In genomic region chr10:20290467-20290883, GRCm38 (mm10) we compare ENCODE assay signal across 7 mouse cellular contexts. TPM values are rescaled to one million over a fixed set of nuclear protein-coding genes. Genes with fewer than 3 reads are reported as not detected.
DNase-seq lines count a peak whose midpoint lies in the region; ATAC-seq and TF ChIP-seq lines count a peak whose summit lies in the region.

No protein-coding gene starts in this region.

- peak; percentile 89 for DNase-seq in adrenal gland, postnatal 10 days
- peak; percentile 77 for DNase-seq in embryo, embryonic 9.5 days (ENCODE audit: extremely low spot score)
- DNase-seq in heart, adult 11 months: peak; percentile 93
- DNase-seq in limb, embryonic 11.5 days (ENCODE audit: low spot score): peak; percentile 90
- peak; percentile 52 for DNase-seq in spleen, adult 12 weeks (ENCODE audit: low spot score)

- no peak overlapping the region for H3K27ac ChIP-seq in intestine, postnatal 0 days (ENCODE audit: low read depth, low read length)
- H3K27ac ChIP-seq in limb, embryonic 11.5 days (replicated peaks; ENCODE audit: low read depth, low read length): no peak overlapping the region
- H3K27ac ChIP-seq in midbrain, embryonic 13.5 days: peak overlapping the region; percentile 54

- H3K4me3 ChIP-seq in intestine, postnatal 0 days (ENCODE audit: low read depth, low read length): 0 out of 2 replicates have a peak overlapping the region, but pooled peaks have one; percentile 2
- H3K4me3 ChIP-seq in limb, embryonic 11.5 days (ENCODE audit: low read depth, low read length): no peak overlapping the region
- H3K4me3 ChIP-seq in midbrain, embryonic 13.5 days (replicated peaks): peak overlapping the region; percentile 24

- 17% methylated on average over 11 of the region's 11 CpGs for WGBS in intestine, postnatal 0 days
- 28% methylated on average over 11 of the region's 11 CpGs for WGBS in limb, embryonic 11.5 days
- WGBS in midbrain, embryonic 13.5 days: 14% methylated on average over 11 of the region's 11 CpGs

- no peaks in the 10 kb centered on the region for H3K27me3 ChIP-seq in intestine, postnatal 0 days (replicated peaks; ENCODE audit: control insufficient read depth, insufficient read depth, low read length)
- no peaks in the 10 kb centered on the region for H3K27me3 ChIP-seq in limb, embryonic 11.5 days (ENCODE audit: control insufficient read depth, insufficient read depth, low read length)
- 0 out of 2 replicates have a peak, but pooled peaks cover 2% of the 10 kb centered on the region for H3K27me3 ChIP-seq in midbrain, embryonic 13.5 days

- peak overlapping the region; percentile 53 for H3K4me2 ChIP-seq in intestine, postnatal 0 days (replicated peaks; ENCODE audit: low read depth)
- H3K4me2 ChIP-seq in limb, embryonic 11.5 days (ENCODE audit: low read depth, severe bottlenecking): peak overlapping the region; percentile 25; the same call in 1 of the 2 replicates
- peak overlapping the region; percentile 53 for H3K4me2 ChIP-seq in midbrain, embryonic 13.5 days (replicated peaks)

- H3K4me1 ChIP-seq in intestine, postnatal 0 days (replicated peaks; ENCODE audit: control insufficient read depth, insufficient read depth, low read length): no peaks in the 10 kb centered on the region; the same call in 1 of the 2 replicates
- peaks cover 11% of the 10 kb centered on the region for H3K4me1 ChIP-seq in limb, embryonic 11.5 days (ENCODE audit: control insufficient read depth, insufficient read depth, low read length)
- peaks cover 25% of the 10 kb centered on the region for H3K4me1 ChIP-seq in midbrain, embryonic 13.5 days (replicated peaks)

- no peaks in the 10 kb centered on the region for H3K9me3 ChIP-seq in intestine, postnatal 0 days (ENCODE audit: control insufficient read depth)
- no peaks in the 10 kb centered on the region for H3K9me3 ChIP-seq in limb, embryonic 11.5 days (ENCODE audit: control insufficient read depth, low read length)
- no peaks in the 10 kb centered on the region for H3K9me3 ChIP-seq in midbrain, embryonic 13.5 days

- no peak overlapping the region for H3K9ac ChIP-seq in intestine, postnatal 0 days (ENCODE audit: low read depth, low read length)
- H3K9ac ChIP-seq in limb, embryonic 11.5 days (ENCODE audit: low read length): 0 out of 2 replicates have a peak overlapping the region, but pooled peaks have one; percentile 27
- H3K9ac ChIP-seq in midbrain, embryonic 13.5 days (replicated peaks): peak overlapping the region; percentile 56

- TF ChIP-seq CTCF in intestine, postnatal 0 days (IDR thresholded peaks at IDR 0.05; ENCODE audit: low read depth): peak; percentile 95

- no peak for ATAC-seq in intestine, postnatal 0 days
- ATAC-seq in limb, embryonic 11.5 days (ENCODE audit: insufficient number of reproducible peaks, low FRiP score, low TSS enrichment, low read depth): no peak
- ATAC-seq in midbrain, embryonic 13.5 days: peak; percentile 62

- no peaks in the 10 kb centered on the region for H3K36me3 ChIP-seq in intestine, postnatal 0 days (ENCODE audit: control insufficient read depth, insufficient read depth)
- H3K36me3 ChIP-seq in limb, embryonic 11.5 days (ENCODE audit: control insufficient read depth, insufficient read depth, low read length): no peaks in the 10 kb centered on the region
- H3K36me3 ChIP-seq in midbrain, embryonic 13.5 days: no peaks in the 10 kb centered on the region

RNA-seq across cellular contexts. Expression of gene Bclaf1, which starts 21.8 kb away (rescaled TPM):
- total RNA-seq in adrenal gland, postnatal 10 days (2021): 100 to 1,000 TPM; 103 to 119 TPM
- polyA plus RNA-seq in intestine, postnatal 0 days (2015; fragmentation: Nextera tagmentation; extraction: Ambion mirVana): 38.1 TPM in 2 replicates
- polyA plus RNA-seq in limb, embryonic 11.5 days (2014; fragmentation: Nextera tagmentation; extraction: Ambion mirVana): 176 and 185 TPM in 2 replicates
- 153 and 157 TPM in 2 replicates for polyA plus RNA-seq in midbrain, embryonic 13.5 days (2015; fragmentation: Nextera tagmentation; extraction: Ambion mirVana)

RNA-seq across cellular contexts. Expression of gene Mtfr2, which starts 57.1 kb away (rescaled TPM):
- 1 to 10 TPM; 2.6 to 2.8 TPM for total RNA-seq in adrenal gland, postnatal 10 days (2021)
- 0.44 and 0.59 TPM in 2 replicates for polyA plus RNA-seq in intestine, postnatal 0 days (2015; fragmentation: Nextera tagmentation; extraction: Ambion mirVana)
- polyA plus RNA-seq in limb, embryonic 11.5 days (2014; fragmentation: Nextera tagmentation; extraction: Ambion mirVana): 1.6 and 3.4 TPM in 2 replicates
- 1.2 and 1.3 TPM in 2 replicates for polyA plus RNA-seq in midbrain, embryonic 13.5 days (2015; fragmentation: Nextera tagmentation; extraction: Ambion mirVana)
